Mouse (Mus musculus): ENCODE results near the gene Foxo6. TPM values are rescaled to one million over a fixed set of nuclear protein-coding genes. Genes with fewer than 3 reads are reported as not detected.

Foxo6 gene
- polyA plus RNA-seq (2017; shearing (Covaris generic)) = not detected

- ATAC-seq = peak; percentile 78
Measured at GRCm38 (mm10) chr4:120287290-120288111, at the start of gene Foxo6. Foxo6 (minus strand) TSS chr4:120287349.

DNA sequence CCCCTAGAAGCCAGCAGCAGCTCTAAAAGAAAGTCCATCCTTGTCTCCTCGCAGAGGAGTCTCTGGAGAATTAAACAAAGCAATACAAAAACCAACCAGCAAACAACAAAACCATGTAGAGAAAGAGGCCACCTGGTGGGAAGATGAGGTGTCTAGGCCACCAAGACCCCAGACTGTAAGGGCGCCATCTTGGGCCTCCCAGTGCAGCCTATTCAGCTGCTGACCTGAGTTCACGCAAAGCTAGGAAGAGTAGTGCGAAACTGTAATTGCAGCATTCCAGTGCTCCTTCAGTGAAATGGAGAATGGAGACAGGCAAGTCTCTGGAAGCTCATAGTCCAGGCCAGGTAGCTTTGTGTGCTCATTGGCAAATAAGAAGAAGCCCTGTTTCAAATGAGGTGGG, 47.2 kb upstream of the Foxo6 start:
- ATAC-seq = no peak

DNA sequence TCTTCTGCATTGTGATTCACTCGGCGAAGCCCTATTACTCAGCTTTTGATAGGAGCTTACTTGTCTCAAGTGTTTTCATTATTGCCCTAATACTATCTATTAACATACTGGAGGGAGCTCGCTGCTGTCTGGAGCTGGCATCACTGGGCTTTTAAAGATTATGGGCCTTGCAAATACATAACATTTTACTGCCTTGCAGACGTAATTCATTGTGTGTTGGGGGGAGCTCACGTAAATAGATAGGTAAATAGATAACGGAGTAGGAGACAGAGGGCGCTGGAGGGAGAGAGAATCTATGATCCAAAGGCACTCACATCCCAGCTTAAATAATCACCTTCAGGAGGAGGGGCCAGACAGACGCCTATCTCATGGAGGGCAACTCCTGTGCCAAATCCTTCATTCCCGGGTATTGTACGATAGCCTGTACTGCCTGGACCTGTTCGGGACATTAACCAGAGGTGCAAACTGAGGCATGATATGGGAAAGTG, 45.8 kb upstream of the Foxo6 start:
- no peak for ATAC-seq

DNA sequence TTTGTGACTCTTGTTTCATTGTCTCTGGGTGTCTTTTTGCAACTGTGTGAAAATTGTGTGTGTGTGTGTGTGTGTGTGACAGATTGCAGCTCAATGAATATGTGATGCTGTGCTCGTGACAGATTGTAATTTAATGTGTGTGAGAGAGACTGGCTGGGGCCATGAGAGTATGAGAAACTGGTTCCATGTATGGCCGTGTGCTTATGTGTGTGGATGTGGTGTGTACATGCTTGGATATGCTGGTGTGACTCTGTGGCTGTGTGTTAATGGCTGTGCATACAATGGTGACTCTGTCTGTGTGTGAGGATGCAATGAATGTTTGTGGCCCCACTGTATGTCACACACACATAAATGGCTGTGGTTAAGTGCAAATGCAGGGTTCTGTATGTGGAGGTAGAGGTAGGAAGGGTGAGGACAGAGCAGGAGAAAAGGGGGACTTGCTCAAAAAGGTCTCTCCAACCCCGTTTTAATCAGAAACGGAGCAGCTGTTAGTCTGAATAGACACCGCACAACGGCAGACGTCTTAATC, 45.3 kb upstream of the Foxo6 start:
- no peak for ATAC-seq

- no peak for ATAC-seq
Measured at GRCm38 (mm10) chr4:120331992-120332391, 44.8 kb upstream of the Foxo6 start.

- no peak for ATAC-seq
Measured at GRCm38 (mm10) chr4:120331541-120331940, 44.4 kb upstream of the Foxo6 start.

- no peak for ATAC-seq
Measured at GRCm38 (mm10) chr4:120325748-120326147, 38.6 kb upstream of the Foxo6 start.

GRCm38 (mm10) chr4:120325051-120325450, 37.9 kb upstream of the Foxo6 start:
- no peak for ATAC-seq

GRCm38 (mm10) chr4:120323858-120324257, 36.7 kb upstream of the Foxo6 start:
- ATAC-seq = no peak

DNA sequence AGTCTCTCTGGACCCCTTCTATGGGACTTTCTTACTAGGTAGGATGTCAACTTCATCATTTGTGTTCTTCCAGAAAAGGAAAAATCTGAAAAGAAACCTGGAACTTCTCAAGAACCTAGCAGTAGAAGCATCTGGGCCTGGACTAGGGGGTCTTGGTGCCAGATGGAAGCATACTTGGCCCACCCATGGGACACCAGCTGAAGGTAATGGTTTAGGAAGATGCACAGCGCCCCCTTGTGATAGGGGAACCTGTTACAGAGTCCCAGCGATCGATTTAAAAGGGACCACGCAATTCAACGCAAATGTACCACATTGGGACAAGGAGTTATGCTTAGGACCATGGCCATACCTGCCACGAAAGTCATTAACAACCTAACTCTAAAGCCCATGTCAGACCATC, 36.0 kb upstream of the Foxo6 start:
- no peak for ATAC-seq

GRCm38 (mm10) chr4:120317541-120317940, 30.4 kb upstream of the Foxo6 start:
- ATAC-seq = no peak

DNA sequence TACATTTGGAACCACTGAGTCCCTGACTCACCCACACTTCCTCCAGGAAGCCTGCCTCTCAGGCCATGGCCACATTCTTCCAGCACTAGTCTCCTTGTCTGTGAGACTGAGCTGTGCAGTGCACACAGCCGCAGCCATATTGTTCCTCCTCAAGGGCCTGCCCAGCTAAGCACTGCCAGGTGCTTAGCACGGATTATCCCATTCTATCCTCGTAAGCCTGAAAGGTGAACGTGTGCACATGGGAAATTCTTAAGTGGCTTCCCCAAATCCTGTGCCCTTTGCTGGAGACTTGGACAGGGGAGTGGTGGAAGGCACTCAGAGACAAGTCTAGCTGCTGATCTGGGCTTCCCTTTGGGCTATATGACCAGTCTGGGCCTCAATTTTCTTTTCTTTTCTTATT, 29.6 kb upstream of the Foxo6 start:
- ATAC-seq = no peak

DNA sequence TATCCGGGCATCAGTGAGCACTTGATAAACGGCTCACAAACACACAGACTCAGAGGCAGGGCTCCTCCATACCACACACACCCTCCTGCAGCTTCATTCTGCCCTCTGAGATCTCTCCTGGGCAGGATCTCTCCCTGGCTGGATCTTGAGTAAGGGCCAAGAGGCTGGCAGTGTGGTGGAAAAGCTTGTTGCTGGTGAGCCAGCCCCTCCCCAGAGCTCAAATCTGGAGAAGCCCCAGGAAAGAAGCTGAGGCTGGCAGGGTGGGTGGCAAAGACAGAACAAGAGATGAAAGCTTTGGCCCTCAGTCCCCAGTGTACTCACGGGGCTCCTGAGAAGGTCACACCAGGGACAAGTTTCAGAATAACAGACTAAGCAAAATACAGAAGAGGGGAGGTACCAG, 27.4 kb upstream of the Foxo6 start:
- no peak for ATAC-seq

GRCm38 (mm10) chr4:120313309-120313708, 26.2 kb upstream of the Foxo6 start:
- no peak for ATAC-seq

DNA sequence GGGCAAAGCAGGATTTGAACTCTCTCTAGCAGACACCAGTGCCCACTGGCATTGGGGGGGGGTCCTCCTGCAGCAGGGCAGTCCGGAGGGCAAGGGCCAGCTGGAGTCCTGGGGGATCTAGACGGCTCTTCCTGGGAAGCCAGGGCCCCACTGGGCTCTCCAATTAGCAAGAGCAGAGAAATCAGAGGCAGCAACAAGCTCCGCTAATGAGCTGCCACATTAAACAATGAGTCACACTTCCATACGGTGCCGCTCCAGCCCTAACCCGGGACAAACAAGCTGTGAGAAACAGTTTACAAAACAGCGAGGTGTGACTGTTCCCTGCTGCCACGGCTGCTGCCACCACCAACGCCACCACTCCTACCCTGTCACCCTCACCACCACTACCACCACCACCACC, 17.4 kb upstream of the Foxo6 start:
- no peak for ATAC-seq

DNA sequence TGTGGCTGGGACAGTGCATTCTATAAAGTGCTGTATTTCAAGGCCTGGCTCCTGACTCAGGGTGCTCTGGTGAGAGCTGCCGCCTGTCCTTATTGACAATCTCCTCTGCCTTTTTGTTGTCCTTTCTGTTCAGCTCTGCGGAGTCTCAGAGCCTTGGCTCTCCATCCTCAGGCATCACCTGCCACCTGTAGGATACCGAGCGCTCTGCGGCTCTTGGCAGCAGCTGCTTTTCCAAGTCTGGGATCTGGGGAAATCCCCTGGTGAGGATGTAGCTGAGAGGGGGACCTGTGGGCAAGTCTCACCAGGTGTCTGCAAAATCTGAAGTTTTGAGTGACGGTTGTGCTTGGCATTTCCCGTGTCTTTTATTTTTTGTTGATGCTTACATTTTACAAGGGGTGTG, 12.1 kb upstream of the Foxo6 start:
- no peak for ATAC-seq

GRCm38 (mm10) chr4:120291106-120291822, 4.1 kb upstream of the Foxo6 start:
- no peak for ATAC-seq

GRCm38 (mm10) chr4:120290486-120290885, 3.3 kb upstream of the Foxo6 start:
- ATAC-seq = no peak

GRCm38 (mm10) chr4:120289181-120289965, 2.2 kb upstream of the Foxo6 start:
- ATAC-seq = no peak

- no peak for ATAC-seq
Measured at GRCm38 (mm10) chr4:120286761-120287241, 348 bp downstream of the Foxo6 start.

- no peak for ATAC-seq
Measured at GRCm38 (mm10) chr4:120285730-120286129, 1.4 kb downstream of the Foxo6 start.

DNA sequence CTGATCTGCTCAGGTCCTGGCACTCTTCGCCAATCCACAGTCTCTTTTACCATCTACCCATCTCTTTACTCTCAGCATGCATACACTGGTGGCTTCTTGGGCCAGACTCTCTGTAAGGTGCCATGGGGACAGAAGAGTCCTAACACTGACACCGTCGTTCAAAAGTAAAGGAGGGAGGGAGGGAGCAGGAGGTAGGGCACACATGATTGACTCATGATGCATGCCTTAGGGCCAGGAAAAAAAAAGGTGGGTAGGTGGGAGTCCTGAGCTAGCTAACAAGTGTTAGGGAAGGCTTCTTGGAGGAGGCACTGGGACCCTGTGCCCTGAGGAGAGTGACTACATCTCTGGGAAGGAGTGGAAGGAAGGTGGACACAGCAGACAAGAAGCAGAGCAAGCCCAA, 1.9 kb downstream of the Foxo6 start:
- ATAC-seq = no peak

- no peak for ATAC-seq
Measured at GRCm38 (mm10) chr4:120284187-120284586, 3.0 kb downstream of the Foxo6 start.

All from inflammation-experienced regulatory T-cells, adult 6 months (primary cell).